Mouse (Mus musculus) liver, adult 2 months (tissue): ENCODE measurements around the gene Gm9733. TPM values are rescaled to one million over a fixed set of nuclear protein-coding genes. Genes with fewer than 3 reads are reported as not detected.

Experiments
- DNase-seq: peaks from one replicate; pipeline ENCODE4 v3.0.0-alpha.2; 2011; ENCODE audit warnings: low read depth, low spot score; ENCODE audit errors: extremely low read depth
- H3K27ac ChIP-seq: fragments of 200-500 bp; replicated peaks from 2 replicates; pipeline ENCODE4 v1.5.1; 2012; ENCODE audit warnings: low read depth, mild to moderate bottlenecking, control low read depth, inconsistent platforms, low read length; ENCODE audit not compliant: insufficient read depth
- H3K27me3 ChIP-seq: fragments of 200-500 bp; 2 replicates; pipeline ENCODE4 v1.6.1; 2012; ENCODE audit warnings: mild to moderate bottlenecking, moderate library complexity, low read length, inconsistent platforms; ENCODE audit not compliant: control insufficient read depth, insufficient read depth
- H3K36me3 ChIP-seq: fragments of 200-500 bp; 2 replicates; pipeline ENCODE4 v1.6.1; 2012; ENCODE audit warnings: low read length, inconsistent platforms; ENCODE audit not compliant: control insufficient read depth, insufficient read depth
- H3K4me1 ChIP-seq: fragments of 200-500 bp; 2 replicates; pipeline ENCODE4 v1.6.1; 2011; ENCODE audit warnings: low read length; ENCODE audit not compliant: control insufficient read depth, insufficient read depth
- H3K4me3 ChIP-seq: fragments of 200-500 bp; 2 replicates; pipeline ENCODE4 v1.5.1; 2011; ENCODE audit warnings: low read depth, mild to moderate bottlenecking, control low read depth, low read length, moderate library complexity; ENCODE audit not compliant: insufficient read depth
- H3K79me2 ChIP-seq: fragments of 200-500 bp; 2 replicates; pipeline ENCODE4 v1.6.1; 2012; ENCODE audit warnings: inconsistent platforms, mild to moderate bottlenecking, low read length, moderate library complexity; ENCODE audit not compliant: control insufficient read depth, insufficient read depth
- H3K9ac ChIP-seq: fragments of 200-500 bp; 2 replicates; pipeline ENCODE4 v1.6.1; 2012; ENCODE audit warnings: low read depth, mild to moderate bottlenecking, control low read depth, inconsistent platforms, low read length
- CTCF ChIP-seq: fragments of 200-500 bp; IDR thresholded peaks from 2 replicates; pipeline ENCODE4 v1.5.1; 2011; ENCODE audit warnings: low read depth, low read length, control low read depth
- POLR2A ChIP-seq: fragments of 200-500 bp; IDR thresholded peaks from 2 replicates; pipeline ENCODE4 v1.6.1; 2011; ENCODE audit warnings: low read length, control low read depth; ENCODE audit not compliant: insufficient read depth; ENCODE audit errors: extremely low read depth
- WGBS: fragments of 180-500 bp; shearing (Covaris S2); methylation state at CpG from one replicate; pipeline ENCODE4 v1.1.7; 2018; 5-methylcytosine and 5-hydroxymethylcytosine counted together
- polyA plus RNA-seq: library from polyadenylated mRNA; depleted of rRNA; stranded (reverse); fragments of >200 nt; gene quantifications from 2 replicates; pipeline ENCODE4 v1.2.3, GENCODE M21; 2012; rRNA removed
- total RNA-seq: library from RNA; depleted of rRNA; stranded (reverse); fragments of >200 nt; gene quantifications from 2 replicates; pipeline ENCODE4 v1.2.3, GENCODE M21; 2014; rRNA removed

Gene Gm9733
- total and polyA plus RNA-seq, 2 experiments: not detected

GRCm38 (mm10) chr3:15255726-15256125 is 76.4 kb downstream of the Gm9733 start:
- Histone ChIP-seq H3K79me2 (no peaks in the 10 kb centered on the region), H3K4me1 (no peaks in the 10 kb centered on the region), H3K27ac (no peak overlapping the region), H3K27me3 (no peaks in the 10 kb centered on the region), H3K4me3 (no peak overlapping the region), H3K9ac (no peak overlapping the region), H3K36me3 (no peaks in the 10 kb centered on the region)
- TF ChIP-seq CTCF (no peak), POLR2A (no peak)
- WGBS: 87% methylated on average over 6 of the region's 6 CpGs
- DNase-seq: no peak

Other genes with a start within 250 kb of the Gm9733 start
- 0.09 and 0.34 TPM in 2 replicates for gene Sirpb1a, start 94.2 kb upstream of the Gm9733 start, total RNA-seq
- gene Sirpb1a, start 94.2 kb upstream of the Gm9733 start, polyA plus RNA-seq: 0.18 TPM in 1 of 2 replicates, not detected in the other
- gene Sirpb1b, start 242.8 kb upstream of the Gm9733 start, total RNA-seq: 0.20 and 0.65 TPM in 2 replicates
- gene Sirpb1b, start 242.8 kb upstream of the Gm9733 start, polyA plus RNA-seq: not detected in 2 replicates